Mouse (Mus musculus) gastrocnemius, postnatal 36 days (tissue): ENCODE measurements around the gene Olfr251. TPM values are rescaled to one million over a fixed set of nuclear protein-coding genes. Genes with fewer than 3 reads are reported as not detected.
"Not testable (repeated sequence)": the region's sequence is repeated elsewhere in the genome, so short reads cannot be mapped to it uniquely, and the experiment has no call there.

Experiments
- DNase-seq, 2 experiments: peaks; one replicate each; pipeline ENCODE4 v3.0.0; 2022
- intact Hi-C: fragments of 180-260 bp; cut with DNase I; formaldehyde crosslinking; loops from one replicate; pipeline ENCODE4 v1.15.1; 2025
- long read RNA-seq, 2 experiments: library from polyadenylated mRNA; stranded (forward); transcript quantifications; one replicate each; pipeline ENCODE4 v2.0.0; 2021
- total RNA-seq, 2 experiments: library from RNA; stranded (reverse); gene quantifications; 2 replicates each; pipeline ENCODE4 v1.2.3; 2021

Gene Olfr251
- not detected for total RNA-seq
- long read RNA-seq, experiment 1, result 0 reads
- long read RNA-seq, experiment 2, result 0 reads

DNA sequence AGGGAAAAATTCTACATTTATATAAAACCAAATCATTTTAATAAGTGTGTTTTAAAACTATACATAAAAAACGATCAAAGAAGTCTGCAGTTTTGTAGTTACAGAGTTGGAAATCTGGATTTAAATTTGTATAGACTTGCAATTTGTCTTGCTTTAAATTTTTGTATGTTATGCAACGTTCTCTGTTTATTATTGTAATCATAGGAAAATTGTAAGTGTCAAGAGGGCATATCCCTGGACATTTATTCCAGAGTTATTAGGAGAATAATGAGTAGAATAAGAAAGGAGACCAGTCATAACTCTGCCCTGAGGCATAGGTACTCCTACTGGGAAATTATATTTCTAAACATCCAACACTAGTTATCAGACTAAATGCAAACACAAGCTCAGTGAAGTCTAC lies at the start of gene Olfr251:
Gene Olfr251, plus strand, starts transcription at position 301 of the 400 bp plus-strand sequence.
- DNase-seq, result no peak
- intact Hi-C loops, result no loop called here

DNA sequence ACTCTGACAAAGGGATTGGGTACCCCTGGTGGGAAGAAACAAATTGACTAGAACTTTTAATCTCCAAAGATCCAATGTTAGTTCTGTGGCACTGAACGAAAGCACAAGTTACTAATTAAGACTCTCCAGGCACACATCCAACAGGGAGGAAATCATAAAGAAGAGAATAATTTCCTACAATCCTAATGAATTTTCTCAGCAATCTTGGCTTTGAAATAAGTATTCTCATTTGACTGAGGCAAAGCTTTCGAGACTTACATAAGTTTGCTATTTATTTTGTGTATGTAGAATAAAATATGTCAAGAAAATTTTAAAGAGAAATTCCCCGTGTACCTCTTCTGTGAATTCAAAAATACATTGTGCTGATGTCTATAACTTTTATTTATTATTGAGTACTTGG lies 48.1 kb upstream of the Olfr251 start, which contains the start of gene Olfr25:
Gene Olfr25, plus strand, starts transcription at position 301 of the 400 bp plus-strand sequence.
- DNase-seq, result no peak
- intact Hi-C loops, result no loop called here

DNA sequence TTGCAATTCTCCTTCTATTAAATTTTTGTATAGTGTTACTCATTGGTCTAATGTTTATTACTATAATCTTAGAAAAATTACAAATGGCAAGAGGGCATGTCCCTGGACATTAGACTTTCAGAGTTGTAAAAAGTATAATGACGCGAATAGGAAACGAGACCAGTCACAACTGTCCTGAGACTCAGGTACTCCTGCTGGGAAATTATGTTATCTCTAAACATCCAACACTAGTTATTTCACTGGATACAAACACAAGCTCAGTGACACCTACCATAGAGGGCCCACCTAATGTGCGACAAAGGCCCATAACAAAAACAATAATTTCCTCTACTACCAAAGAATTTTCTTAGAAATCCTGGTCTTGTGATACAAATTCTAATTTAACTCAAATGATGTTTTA lies 28.8 kb upstream of the Olfr251 start, which contains the start of gene Olfr898:
Gene Olfr898, plus strand, starts transcription at position 301 of the 400 bp plus-strand sequence.
- intact Hi-C loops, result no loop called here
- DNase-seq, result no peak

DNA sequence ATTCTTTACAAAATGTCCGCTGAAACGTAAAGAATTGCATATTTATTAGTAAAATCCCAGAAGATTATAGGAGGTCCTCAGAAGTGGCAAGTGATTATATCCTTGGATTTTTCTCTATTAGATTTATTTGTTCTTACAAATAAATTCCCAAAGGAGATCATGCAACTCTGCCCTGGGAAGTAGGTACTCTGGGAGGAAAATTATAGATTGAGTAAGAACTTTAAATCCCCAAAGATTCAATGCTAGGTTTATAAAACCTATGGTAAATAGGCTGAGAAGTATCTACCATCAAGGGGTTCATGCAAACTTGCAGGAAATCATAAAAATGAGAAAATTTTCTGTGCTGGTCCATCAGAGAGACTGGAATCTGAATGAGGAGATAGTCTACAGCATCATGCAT lies 10.3 kb upstream of the Olfr251 start, which contains the start of gene Olfr250:
Gene Olfr250, plus strand, starts transcription at position 301 of the 400 bp plus-strand sequence.
- no peak for DNase-seq
- intact Hi-C loops, result no loop called here

DNA sequence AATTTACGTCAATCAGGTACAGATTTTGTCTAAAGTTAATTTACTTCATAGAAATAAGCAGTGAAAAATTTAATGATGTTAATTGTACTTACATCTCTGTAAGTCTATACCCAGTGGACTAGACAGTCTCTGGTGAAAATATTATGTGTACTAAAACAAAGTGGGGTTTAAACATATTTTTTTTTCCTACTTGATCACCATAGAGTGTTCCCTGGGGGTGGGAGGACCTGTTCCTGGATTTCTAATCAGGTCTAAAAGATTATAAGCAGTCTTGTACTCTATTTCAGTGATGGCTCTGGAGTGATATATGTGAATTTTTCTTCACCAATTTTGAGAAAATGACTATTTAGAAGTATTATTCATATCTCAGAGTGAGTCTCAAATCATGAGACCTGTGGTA lies 24.5 kb downstream of the Olfr251 start, which contains the start of gene Olfr147:
Gene Olfr147, plus strand, starts transcription at position 301 of the 400 bp plus-strand sequence.
- DNase-seq, result no peak
- intact Hi-C loops, result no loop called here

DNA sequence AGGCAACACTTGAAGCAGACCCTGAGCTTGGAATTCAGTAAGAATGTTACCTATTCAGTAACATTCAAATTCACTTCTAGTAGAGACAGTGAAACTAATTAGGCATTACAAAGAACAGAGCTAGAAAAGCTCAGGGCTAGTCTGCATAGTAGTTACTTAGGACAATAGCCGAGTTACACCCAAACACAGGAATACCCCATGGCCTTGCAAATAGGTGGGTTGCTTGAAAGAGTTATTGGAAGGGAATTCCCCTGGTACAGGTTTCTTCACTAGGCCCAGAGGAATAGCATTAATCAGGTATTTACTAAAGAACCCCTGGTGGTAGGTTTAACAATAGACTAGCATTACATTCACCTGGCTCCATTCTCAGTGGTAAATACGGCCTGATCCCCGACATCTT lies 30.6 kb downstream of the Olfr251 start:
- DNase-seq, intact Hi-C loops: not testable (repeated sequence)

DNA sequence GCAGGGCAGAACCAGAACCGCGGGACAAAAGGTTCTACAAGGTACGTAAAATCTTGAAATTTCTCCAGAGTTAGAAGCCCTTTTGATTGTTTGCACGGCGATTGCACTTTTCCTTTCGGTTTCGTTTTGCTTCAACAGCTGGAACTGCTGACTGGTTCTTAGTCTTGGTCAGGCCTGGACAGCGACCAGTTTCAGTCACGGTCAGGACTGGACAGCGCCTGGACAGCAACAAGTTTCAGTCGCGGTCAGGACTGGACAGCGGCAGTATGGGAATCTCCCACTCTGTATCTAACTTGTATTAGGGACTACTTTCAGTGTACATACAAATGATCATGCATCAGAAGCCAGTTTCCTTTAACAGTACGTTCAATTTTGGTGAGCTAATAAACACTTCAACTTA lies 36.6 kb downstream of the Olfr251 start:
- intact Hi-C loops, result not testable (repeated sequence)

DNA sequence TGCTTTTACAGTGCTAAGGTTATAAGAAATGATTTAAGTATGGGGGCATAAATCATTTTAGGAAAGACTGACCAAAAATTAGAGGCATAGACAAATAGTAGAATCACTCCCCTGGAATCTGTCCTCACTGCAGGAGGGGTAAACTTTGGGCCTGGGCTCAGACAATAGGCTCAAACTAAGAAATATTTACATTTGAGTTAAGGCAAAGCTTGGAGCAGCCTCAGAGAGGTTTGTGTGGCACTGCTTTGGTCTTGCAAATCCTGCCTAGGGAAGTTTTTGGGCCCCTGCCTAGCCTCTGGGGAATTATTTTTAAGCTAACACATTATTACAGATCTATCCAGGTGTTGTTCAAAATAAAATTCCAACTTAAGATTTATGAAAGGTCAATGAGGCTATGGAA lies 46.9 kb downstream of the Olfr251 start:
- DNase-seq, result no peak
- intact Hi-C loops, result no loop called here

More for the DNA sequence above, 36.6 kb downstream of the Olfr251 start:
- DNase-seq, result not testable (repeated sequence)

DNA sequence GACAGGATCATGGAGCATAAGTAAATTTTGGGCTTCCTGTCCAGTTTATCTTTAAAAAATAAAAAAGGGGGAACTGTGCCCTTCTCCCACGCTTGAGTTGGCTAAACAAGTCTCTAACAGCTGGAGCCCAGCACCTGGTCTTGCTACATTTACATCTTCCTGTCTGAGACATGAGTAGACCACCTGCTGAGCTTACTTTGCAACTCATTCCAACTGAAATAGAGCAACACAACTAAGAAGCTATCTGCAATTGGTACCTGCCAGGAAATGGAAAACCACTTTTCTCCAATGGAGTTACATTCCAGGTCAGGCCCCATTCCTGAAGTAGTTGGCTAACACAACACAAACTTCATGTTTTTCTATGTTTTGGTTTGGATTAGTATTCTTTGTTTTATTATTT lies 50.1 kb downstream of the Olfr251 start:
- intact Hi-C loops, result no loop called here

DNA sequence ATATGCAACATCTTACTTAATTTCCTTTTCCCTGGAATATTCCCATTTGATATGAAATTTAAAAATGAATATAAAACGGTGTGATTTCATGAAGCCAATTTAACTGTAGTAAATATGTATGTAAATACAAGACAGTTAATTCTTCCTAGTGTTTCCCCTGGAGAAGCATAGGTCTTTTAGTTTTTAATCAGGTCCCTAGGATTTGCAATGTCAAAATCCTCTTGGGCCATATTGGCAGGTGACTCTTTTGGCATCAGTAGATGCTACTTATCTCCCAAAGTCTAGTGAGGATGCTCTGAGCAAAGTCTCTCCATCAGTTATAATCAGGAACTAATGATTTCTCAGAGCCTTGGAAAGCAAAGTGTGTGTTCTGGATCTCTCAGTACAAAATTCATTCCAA lies 52.3 kb downstream of the Olfr251 start, which contains the start of gene Olfr901:
Gene Olfr901, plus strand, starts transcription at position 301 of the 400 bp plus-strand sequence.
- intact Hi-C loops, result no loop called here
- DNase-seq, result no peak

More for the DNA sequence above, 50.1 kb downstream of the Olfr251 start:
- no peak for DNase-seq

Other genes with a start within 250 kb of the Olfr251 start
- gene Olfr890, start 234.6 kb upstream of the Olfr251 start, total RNA-seq, result not detected
- not detected for gene Olfr891, start 196.3 kb upstream of the Olfr251 start, total RNA-seq
- not detected for gene Olfr893, start 168.7 kb upstream of the Olfr251 start, total RNA-seq
- gene Olfr894, start 159.0 kb upstream of the Olfr251 start, total RNA-seq, result not detected
- gene Olfr143, start 124.3 kb upstream of the Olfr251 start, total RNA-seq, result not detected
- not detected for gene Olfr895, start 109.2 kb upstream of the Olfr251 start, total RNA-seq
- not detected for gene Olfr896-ps1, start 86.0 kb upstream of the Olfr251 start, total RNA-seq
- gene Olfr25, start 48.0 kb upstream of the Olfr251 start, total RNA-seq, result not detected
- gene Olfr898, start 28.7 kb upstream of the Olfr251 start, total RNA-seq, result not detected
- not detected for gene Olfr250, start 10.2 kb upstream of the Olfr251 start, total RNA-seq
- not detected for gene Olfr147, start 24.6 kb downstream of the Olfr251 start, total RNA-seq
- not detected for gene Olfr901, start 52.4 kb downstream of the Olfr251 start, total RNA-seq
- not detected for gene Olfr902, start 70.6 kb downstream of the Olfr251 start, total RNA-seq
- not detected for gene Olfr904, start 86.1 kb downstream of the Olfr251 start, total RNA-seq
- gene Olfr905, start 94.0 kb downstream of the Olfr251 start, total RNA-seq, result not detected
- not detected for gene Olfr906, start 110.0 kb downstream of the Olfr251 start, total RNA-seq
- gene Olfr907, start 118.7 kb downstream of the Olfr251 start, total RNA-seq, result not detected
- not detected for gene Olfr911-ps1, start 144.5 kb downstream of the Olfr251 start, total RNA-seq
- not detected for gene Olfr910, start 160.8 kb downstream of the Olfr251 start, total RNA-seq
- not detected for gene Olfr912, start 203.1 kb downstream of the Olfr251 start, total RNA-seq
- not detected for gene Olfr913, start 215.7 kb downstream of the Olfr251 start, total RNA-seq
- not detected for gene Olfr914, start 228.0 kb downstream of the Olfr251 start, total RNA-seq